Mouse (Mus musculus): Measurements from ENCODE around the gene Apba2. TPM values are rescaled to one million over a fixed set of nuclear protein-coding genes. Genes with fewer than 3 reads are reported as not detected.

The Apba2 gene
- polyA plus RNA-seq, 1 experiment from 2014 or later, result 154 TPM

DNA sequence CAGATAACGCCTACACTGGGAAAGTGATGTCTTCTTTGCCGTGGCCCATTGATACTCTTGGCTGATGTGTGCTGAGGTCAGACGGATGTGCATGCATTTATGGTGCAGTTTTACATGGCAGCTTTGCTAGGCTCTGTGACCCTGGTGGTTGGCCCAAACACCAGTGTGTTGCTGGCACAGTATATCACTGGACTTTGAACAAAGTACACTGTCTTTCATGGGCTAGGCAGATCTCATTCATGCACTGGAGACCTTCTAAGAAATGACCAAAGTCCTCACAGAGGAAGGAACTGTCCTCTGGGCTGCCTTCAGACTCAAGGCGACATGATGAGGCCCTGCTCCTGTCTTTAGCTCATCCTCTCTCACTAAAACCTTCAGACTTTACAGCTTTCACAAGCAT is 166.5 kb downstream of the Apba2 start:
- H3K27me3 ChIP-seq, result no peaks in the 10 kb centered on the region
- peaks cover 6% of the 10 kb centered on the region for H3K4me1 ChIP-seq (replicated peaks)
- WGBS, result 95% methylated on average over 4 of the region's 4 CpGs
- no peaks in the 10 kb centered on the region for H3K36me3 ChIP-seq
- no peak overlapping the region for H3K27ac ChIP-seq
- no peak overlapping the region for H3K4me3 ChIP-seq
- no peak overlapping the region for H3K4me2 ChIP-seq
- no peak for ATAC-seq (ENCODE audit: low FRiP score)
- no peaks in the 10 kb centered on the region for H3K9me3 ChIP-seq
- H3K9ac ChIP-seq, result no peak overlapping the region

DNA sequence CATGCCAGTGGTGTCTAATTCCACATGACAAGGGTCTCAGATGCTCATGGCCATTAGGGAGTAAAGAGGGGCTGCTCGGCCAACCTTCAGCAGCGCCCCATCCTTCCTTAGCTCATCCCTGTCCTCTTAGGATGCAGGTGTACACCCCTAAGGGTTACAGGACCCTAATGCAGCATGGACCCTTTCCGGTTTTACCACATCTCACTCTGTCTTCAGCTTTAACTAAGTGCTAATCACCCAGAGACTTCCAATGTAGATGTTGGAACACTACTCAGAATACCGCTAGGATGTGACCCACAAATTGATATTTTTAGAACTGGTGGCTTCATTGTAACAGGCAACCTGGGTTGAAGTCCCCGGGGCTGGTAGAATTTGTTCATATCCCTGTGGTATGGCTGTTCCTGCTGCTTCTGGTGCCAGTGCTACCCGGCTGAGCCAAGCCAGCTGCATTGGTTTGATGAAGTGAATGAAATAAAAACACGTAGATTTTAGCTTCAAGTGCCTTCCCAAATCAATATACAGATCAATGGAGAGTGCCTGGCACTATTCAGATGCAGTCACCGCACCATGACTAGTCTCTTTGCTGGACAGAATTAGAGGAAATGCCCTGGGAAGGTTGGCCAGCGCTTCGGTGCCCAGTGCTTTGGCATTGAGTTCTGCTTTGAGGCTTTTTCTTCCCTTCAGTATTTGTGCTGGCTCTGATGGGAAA is 178.4 kb downstream of the Apba2 start:
- 88% methylated on average over 10 of the region's 10 CpGs for WGBS
- no peaks in the 10 kb centered on the region for H3K36me3 ChIP-seq
- no peak overlapping the region for H3K4me3 ChIP-seq
- no peak overlapping the region for H3K27ac ChIP-seq
- peaks cover 3% of the 10 kb centered on the region; the same call in 1 of the 2 replicates for H3K4me1 ChIP-seq (replicated peaks)
- H3K27me3 ChIP-seq, result no peaks in the 10 kb centered on the region
- no peak for ATAC-seq (ENCODE audit: low FRiP score)
- no peak overlapping the region for H3K4me2 ChIP-seq
- no peak overlapping the region for H3K9ac ChIP-seq
- H3K9me3 ChIP-seq, result 0 out of 2 replicates have a peak, but pooled peaks cover 2% of the 10 kb centered on the region

DNA sequence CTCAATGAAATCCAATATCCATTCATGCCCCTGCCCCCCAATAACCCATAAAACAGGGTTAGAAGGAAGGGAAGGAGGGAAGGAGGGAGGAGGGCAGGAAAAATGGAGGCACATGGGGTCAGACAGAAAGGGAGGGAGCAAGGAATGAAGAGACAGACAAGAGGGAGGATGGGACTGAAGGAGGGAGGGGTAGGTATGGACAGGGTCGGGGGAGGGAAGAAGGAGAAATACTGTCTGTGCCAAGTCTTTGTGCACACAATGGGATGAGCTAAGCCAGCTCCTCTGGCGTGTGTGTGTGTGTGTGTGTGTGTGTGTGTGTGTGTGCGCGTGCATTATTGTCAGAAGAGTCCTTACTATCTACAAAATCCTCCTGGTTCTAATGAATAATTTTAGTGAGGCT is 183.4 kb downstream of the Apba2 start:
- 0 out of 2 replicates have a peak, but pooled peaks cover 2% of the 10 kb centered on the region for H3K9me3 ChIP-seq
- H3K36me3 ChIP-seq, result no peaks in the 10 kb centered on the region
- 70% methylated on average over 4 of the region's 4 CpGs for WGBS
- no peak overlapping the region for H3K9ac ChIP-seq
- no peak overlapping the region for H3K4me3 ChIP-seq
- H3K4me2 ChIP-seq, result no peak overlapping the region
- H3K27me3 ChIP-seq, result no peaks in the 10 kb centered on the region
- peaks cover 33% of the 10 kb centered on the region for H3K4me1 ChIP-seq (replicated peaks)
- peak overlapping the region; percentile 52; the same call in 1 of the 2 replicates for H3K27ac ChIP-seq
- ATAC-seq (ENCODE audit: low FRiP score), result peak; percentile 37; the same call in 1 of the 2 replicates

DNA sequence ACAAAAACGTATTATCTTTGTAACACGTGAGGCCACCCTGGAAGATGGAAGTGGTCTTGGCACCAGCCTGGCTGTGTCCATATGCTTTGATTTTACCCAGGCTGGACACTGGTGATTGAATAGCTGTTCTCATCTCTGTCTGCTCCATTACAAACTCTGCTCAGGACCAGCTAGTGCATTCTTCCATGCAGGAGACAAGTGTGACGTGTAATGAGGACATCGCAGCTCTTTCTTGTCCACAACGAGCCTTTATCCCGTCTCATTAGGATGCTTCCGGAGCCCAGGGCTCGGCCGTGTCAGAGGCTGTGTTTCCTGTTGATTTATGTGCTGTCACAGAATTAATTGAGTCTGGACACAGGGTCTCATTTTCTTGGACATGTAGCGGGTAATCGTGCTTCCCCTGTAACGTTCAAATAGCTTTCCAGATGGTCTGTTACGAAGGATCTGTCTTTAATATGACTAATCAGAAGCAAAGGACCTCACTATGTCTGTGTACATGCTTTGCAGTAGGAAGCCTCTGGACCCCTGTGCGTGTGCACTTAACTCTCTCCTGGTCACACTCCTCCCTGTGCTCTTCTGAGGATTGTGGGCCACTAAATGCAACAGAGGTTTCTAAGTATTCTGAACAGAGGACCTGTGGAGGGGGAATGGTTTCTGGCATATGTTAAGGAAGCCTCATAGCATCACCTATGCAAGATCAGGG is 186.8 kb downstream of the Apba2 start:
- peak overlapping the region; percentile 72 for H3K27ac ChIP-seq
- peak overlapping the region; percentile 31 for H3K4me2 ChIP-seq
- H3K27me3 ChIP-seq, result no peaks in the 10 kb centered on the region
- 0 out of 2 replicates have a peak, but pooled peaks cover 1% of the 10 kb centered on the region for H3K9me3 ChIP-seq
- no peaks in the 10 kb centered on the region for H3K36me3 ChIP-seq
- peak; percentile 76 for ATAC-seq (ENCODE audit: low FRiP score)
- H3K9ac ChIP-seq, result no peak overlapping the region
- peaks cover 33% of the 10 kb centered on the region for H3K4me1 ChIP-seq (replicated peaks)
- H3K4me3 ChIP-seq, result no peak overlapping the region
- WGBS, result 25% methylated on average over 14 of the region's 14 CpGs

DNA sequence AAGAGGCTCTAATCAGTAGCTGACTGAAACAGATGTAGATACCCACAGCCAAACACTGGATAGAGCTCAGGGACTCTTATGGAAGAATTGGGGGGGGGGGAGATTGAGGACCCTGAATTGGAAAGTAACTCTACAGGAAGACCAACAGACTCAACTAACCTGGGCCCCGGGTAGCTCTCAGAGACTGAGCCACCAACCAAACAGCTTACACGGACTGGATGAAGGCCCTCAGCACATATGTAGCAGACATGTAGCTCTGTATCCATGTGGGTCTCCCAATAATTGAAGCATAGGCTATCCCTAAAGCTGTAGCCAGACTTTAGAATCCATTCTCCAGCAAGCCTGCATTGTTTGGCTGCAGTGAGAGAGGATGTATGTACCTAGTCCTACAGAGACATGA is 190.3 kb downstream of the Apba2 start:
- no peak for ATAC-seq (ENCODE audit: low FRiP score)
- H3K4me2 ChIP-seq, result no peak overlapping the region
- no peak overlapping the region for H3K4me3 ChIP-seq
- peaks cover 15% of the 10 kb centered on the region for H3K36me3 ChIP-seq
- no peaks in the 10 kb centered on the region for H3K9me3 ChIP-seq
- H3K27me3 ChIP-seq, result no peaks in the 10 kb centered on the region
- no peak overlapping the region for H3K27ac ChIP-seq
- 100% methylated on average over 2 of the region's 2 CpGs for WGBS
- H3K9ac ChIP-seq, result no peak overlapping the region
- H3K4me1 ChIP-seq (replicated peaks), result peaks cover 45% of the 10 kb centered on the region

DNA sequence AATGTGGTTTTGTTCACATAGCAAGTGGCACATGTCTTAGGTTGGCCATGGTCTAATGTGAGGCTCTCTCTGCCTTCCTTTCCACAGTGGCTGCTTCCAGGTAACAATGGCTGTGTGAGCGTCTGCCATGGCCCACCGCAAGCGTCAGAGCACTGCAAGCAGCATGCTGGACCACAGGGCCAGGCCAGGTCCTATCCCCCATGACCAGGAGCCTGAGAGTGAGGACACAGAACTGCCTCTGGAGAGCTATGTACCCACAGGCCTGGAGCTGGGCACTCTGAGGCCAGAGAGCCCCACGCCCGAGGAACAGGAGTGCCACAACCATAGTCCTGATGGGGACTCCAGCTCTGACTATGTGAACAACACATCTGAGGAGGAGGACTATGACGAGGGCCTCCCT is 193.4 kb downstream of the Apba2 start:
- Histone ChIP-seq H3K9me3 (no peaks in the 10 kb centered on the region), H3K9ac (no peak overlapping the region), H3K27me3 (no peaks in the 10 kb centered on the region), H3K4me1 (replicated peaks) (peaks cover 46% of the 10 kb centered on the region), H3K36me3 (peaks cover 15% of the 10 kb centered on the region), H3K27ac (no peak overlapping the region), H3K4me2 (no peak overlapping the region), H3K4me3 (no peak overlapping the region)
- peak; percentile 1; the same call in 1 of the 2 replicates for ATAC-seq (ENCODE audit: low FRiP score)
- WGBS, result 94% methylated on average over 6 of the region's 6 CpGs

DNA sequence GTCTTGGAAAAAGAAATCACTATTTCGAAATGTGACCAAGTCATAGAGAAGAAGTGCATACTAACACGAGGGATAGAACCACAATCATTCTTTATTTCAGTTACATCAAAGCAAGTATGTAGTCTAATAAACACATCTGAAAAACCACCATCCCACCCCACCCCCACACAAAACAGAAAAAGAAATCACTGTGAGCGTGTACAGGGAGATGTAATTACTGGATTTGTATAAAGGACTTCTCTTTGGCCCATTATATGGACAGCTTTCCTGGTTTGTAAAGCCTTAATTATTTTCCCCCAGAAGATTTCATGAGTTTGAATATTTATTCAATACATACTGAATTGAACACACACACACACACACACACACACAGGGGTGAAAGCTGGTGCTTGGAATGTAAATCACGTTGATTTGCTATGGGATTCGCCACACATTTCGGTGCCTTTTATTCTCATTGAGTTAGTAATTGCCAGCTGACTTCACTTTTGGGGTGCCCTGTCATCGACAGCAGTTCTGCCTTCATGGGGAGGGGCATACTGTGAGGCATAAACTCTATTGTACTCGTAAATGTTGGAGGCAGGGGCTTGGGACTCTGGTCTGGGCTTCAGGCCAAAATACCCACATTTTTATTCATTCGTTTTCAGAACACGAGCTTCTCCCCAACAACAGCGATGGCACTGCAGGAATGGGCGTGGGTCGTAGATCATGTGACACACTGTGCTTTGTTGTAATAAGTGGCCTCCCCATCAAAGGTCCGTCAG is 195.2 kb downstream of the Apba2 start:
- H3K36me3 ChIP-seq, result peaks cover 15% of the 10 kb centered on the region
- H3K27ac ChIP-seq, result peak overlapping the region; percentile 73
- H3K4me2 ChIP-seq, result no peak overlapping the region
- no peak overlapping the region for H3K4me3 ChIP-seq
- no peaks in the 10 kb centered on the region for H3K9me3 ChIP-seq
- H3K27me3 ChIP-seq, result no peaks in the 10 kb centered on the region
- peaks cover 56% of the 10 kb centered on the region for H3K4me1 ChIP-seq (replicated peaks)
- WGBS, result 48% methylated on average over 14 of the region's 14 CpGs
- peak; percentile 69 for ATAC-seq (ENCODE audit: low FRiP score)
- H3K9ac ChIP-seq, result no peak overlapping the region

DNA sequence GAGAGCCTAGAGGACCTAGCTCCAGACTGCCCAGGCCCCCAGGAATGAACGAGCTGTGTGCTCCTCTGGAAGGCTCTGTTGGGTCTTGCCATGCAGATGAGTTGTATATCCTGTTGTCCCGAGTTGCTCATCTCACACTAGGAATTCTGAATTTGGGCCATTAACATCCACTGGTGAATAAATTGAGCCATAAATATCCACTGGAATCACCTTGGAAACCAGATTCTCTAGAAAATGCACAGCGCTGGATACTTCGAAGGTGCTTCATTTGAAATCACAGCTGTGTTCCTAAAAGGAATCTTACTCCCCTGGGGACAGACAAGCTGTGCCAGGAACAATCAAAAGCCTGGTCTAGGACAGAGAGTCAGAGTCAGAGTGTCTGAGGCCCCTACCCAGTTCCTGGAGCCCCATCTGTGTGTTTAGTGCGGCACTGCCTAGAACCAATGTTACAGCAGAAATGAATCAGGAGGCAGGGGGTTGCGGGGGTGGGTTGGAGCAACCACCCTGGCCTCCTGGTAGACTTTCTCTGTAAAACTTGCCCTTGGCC is 196.4 kb downstream of the Apba2 start:
- 0 out of 2 replicates have a peak, but pooled peaks have one; percentile 12 for ATAC-seq (ENCODE audit: low FRiP score)
- H3K4me2 ChIP-seq, result no peak overlapping the region
- no peak overlapping the region for H3K4me3 ChIP-seq
- peak overlapping the region; percentile 73 for H3K27ac ChIP-seq
- no peaks in the 10 kb centered on the region for H3K9me3 ChIP-seq
- H3K9ac ChIP-seq, result no peak overlapping the region
- H3K36me3 ChIP-seq, result peaks cover 15% of the 10 kb centered on the region
- H3K27me3 ChIP-seq, result no peaks in the 10 kb centered on the region
- peaks cover 58% of the 10 kb centered on the region for H3K4me1 ChIP-seq (replicated peaks)
- 42% methylated on average over 6 of the region's 6 CpGs for WGBS

DNA sequence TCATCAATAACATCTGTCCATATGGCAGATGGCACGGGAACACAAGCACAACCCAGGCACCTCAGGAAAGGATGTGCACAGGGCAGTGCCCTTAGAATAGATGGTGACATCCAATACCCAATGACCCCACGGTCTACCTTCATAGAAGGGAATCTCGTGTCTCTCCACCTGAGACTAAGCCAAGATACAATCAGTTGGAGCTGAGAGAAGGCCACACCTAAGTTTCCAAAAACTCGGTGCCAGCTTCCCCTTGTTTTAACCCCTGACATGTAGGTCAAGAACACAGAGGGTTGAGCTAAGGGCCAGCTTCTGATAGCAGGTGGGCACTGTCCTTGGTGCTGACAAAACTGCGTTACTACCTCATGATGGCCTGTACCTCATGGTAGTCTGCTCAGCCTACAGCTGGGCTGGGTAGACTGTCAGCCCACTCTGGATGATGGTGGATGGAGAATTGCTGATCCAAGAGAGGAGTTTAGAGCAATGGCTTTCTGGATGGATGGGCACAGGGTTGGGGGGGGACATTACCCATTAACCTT is 202.6 kb downstream of the Apba2 start:
- H3K36me3 ChIP-seq, result no peaks in the 10 kb centered on the region
- H3K9me3 ChIP-seq, result no peaks in the 10 kb centered on the region
- H3K27ac ChIP-seq, result no peak overlapping the region
- no peaks in the 10 kb centered on the region for H3K27me3 ChIP-seq
- WGBS, result 80% methylated on average over 5 of the region's 5 CpGs
- H3K4me1 ChIP-seq (replicated peaks), result peaks cover 20% of the 10 kb centered on the region
- no peak overlapping the region for H3K4me3 ChIP-seq
- H3K4me2 ChIP-seq, result no peak overlapping the region
- ATAC-seq (ENCODE audit: low FRiP score), result no peak
- no peak overlapping the region for H3K9ac ChIP-seq

DNA sequence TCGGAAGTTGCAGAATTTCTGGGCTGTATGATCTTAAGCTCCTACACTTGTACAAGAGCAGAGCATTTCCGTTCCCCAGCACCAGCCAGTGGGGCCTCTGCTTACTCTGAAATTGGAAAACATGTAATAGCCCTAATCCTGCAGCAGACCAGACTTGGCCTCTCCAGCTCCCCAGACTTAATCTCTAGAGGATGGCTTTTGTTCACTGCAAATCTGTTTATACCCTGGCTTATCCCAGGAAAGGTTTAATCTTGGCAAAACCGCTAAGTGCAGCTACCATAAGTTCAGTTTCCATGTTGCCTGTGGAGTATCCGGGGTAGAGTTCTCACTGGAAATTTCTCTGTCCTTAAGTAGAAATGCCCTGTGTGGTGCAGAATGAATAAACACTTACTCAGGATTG is 206.7 kb downstream of the Apba2 start:
- Histone ChIP-seq H3K27ac (no peak overlapping the region), H3K4me3 (no peak overlapping the region), H3K9me3 (no peaks in the 10 kb centered on the region), H3K4me2 (no peak overlapping the region), H3K27me3 (no peaks in the 10 kb centered on the region), H3K4me1 (replicated peaks) (peaks cover 6% of the 10 kb centered on the region), H3K36me3 (no peaks in the 10 kb centered on the region), H3K9ac (no peak overlapping the region)
- 85% methylated on average over 4 of the region's 4 CpGs for whole genome bisulfite sequencing
- ATAC-seq (ENCODE audit: low FRiP score), result no peak

DNA sequence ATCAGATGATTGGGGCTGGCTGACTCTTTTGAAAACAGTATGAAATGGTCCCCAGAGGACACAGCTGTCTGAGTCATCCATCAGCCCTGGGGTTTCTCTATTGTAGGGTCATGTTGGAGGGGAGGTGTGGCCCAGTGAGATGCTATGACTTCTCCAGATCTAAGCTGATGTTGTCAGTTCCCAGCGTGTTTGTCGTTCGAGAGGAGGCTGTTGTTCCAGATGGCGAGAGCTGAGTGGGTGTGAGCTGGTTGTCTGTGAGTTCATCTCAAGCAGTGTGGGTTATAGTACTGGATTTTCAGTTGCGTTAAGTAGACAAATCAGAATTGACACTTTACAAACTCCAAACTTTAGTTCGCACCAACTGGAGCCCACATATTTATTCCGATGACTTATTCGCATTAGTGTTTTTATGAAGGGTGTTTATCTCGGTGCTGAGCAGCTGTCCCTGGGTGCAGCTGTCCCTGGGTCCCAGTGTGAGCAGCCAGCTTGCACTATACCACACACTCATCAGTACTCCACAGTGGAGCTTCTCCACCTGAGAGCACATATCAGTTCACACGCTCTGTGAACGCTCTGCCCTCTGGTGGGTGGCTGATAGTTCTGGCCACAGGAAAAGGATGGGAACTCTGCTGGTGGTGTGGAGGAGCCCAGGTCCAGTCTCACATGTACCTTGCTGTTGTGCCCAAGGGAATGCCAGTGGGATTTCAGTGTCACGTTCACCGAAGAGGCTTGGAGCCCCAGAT is 208.2 kb downstream of the Apba2 start:
- no peak overlapping the region for H3K4me3 ChIP-seq
- WGBS, result 81% methylated on average over 13 of the region's 13 CpGs
- H3K27me3 ChIP-seq, result no peaks in the 10 kb centered on the region
- no peaks in the 10 kb centered on the region for H3K9me3 ChIP-seq
- no peak overlapping the region for H3K4me2 ChIP-seq
- peaks cover 6% of the 10 kb centered on the region for H3K4me1 ChIP-seq (replicated peaks)
- no peak overlapping the region for H3K9ac ChIP-seq
- peaks cover 4% of the 10 kb centered on the region; the same call in 1 of the 2 replicates for H3K36me3 ChIP-seq
- 0 out of 2 replicates have a peak, but pooled peaks have one; percentile 41 for ATAC-seq (ENCODE audit: low FRiP score)
- H3K27ac ChIP-seq, result no peak overlapping the region
